Mouse (Mus musculus) adrenal gland, adult 18-20 months (tissue): ENCODE data around the gene Maml3. TPM values are rescaled to one million over a fixed set of nuclear protein-coding genes. Genes with fewer than 3 reads are reported as not detected.

Experiments
- DNase-seq, 2 experiments: peaks; one replicate each; pipeline ENCODE4 v3.0.0; 2021 to 2022; ENCODE audit warnings: low spot score in 2 of 2
- total RNA-seq, 2 experiments: library from RNA; stranded (reverse); gene quantifications; 1 replicate in 1 of 2; 2 replicates in 1 of 2; pipeline ENCODE4 v1.2.3; 2021

The Maml3 gene
- total RNA-seq, 2 experiments from 2014 or later = 6.4 to 8.2 TPM

GRCm38 (mm10) chr3:51719982-51720381, 384.9 kb downstream of the Maml3 start:
- no peak for DNase-seq

DNA sequence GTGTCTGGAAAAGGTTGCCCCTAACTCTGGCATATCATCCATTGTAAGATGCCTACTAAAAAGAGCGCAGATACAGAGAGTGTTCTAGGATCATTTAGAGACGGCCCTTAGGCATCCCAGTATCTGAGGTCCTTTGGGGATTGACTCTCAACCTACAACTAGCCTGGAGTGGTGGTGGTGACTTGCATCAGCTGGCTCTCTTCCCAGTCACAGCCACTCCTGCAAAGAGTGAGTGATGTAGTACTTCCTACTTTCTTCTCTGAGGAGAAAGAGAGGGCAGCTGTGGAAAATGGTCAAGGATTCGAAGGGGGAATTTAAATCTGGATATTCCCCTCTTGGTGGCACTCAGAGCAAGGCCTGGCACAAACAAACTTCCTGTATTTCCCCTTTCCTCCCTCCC, 385.5 kb downstream of the Maml3 start:
- no peak for DNase-seq

DNA sequence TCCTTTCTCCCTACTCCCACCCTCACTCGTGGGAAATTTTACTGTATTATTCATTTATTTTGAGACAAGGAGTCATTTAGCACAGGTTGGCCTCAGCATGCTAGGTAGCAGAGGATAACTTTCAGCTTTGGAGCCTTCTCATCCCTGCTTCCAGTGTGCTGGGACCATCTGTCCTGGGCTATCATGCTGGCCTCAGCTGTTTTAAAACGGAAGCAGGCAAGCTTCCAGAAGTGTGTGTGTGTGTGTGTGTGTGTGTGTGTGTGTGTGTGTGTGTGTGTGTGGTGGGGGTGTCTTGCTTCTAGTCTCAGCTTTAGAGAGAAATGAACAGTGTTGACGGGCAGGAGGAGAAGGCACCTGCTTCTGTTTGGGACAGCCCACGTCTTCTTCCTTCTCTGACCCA, 387.0 kb downstream of the Maml3 start:
- DNase-seq = no peak

GRCm38 (mm10) chr3:51717455-51717854, 387.4 kb downstream of the Maml3 start:
- DNase-seq = no peak

DNA sequence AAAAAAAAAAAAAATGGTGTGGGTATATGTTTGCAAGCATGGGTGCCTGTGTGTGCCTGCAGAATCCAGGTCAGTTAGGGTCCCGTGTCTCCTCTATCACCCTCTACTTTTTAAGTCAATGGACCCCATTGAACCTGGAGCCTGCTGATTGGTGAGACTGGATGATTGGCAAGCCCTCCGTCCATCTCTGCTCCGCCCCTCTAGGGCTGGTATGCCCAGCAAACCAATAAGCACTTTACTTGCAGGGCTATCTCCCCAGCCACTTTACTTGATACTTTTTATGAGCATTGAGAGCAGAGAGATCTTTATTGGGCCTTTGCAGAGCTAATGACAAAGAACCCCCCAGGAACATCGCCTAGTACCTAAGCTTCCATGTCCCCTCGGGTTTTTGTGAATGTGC, 390.4 kb downstream of the Maml3 start:
- no peak for DNase-seq

DNA sequence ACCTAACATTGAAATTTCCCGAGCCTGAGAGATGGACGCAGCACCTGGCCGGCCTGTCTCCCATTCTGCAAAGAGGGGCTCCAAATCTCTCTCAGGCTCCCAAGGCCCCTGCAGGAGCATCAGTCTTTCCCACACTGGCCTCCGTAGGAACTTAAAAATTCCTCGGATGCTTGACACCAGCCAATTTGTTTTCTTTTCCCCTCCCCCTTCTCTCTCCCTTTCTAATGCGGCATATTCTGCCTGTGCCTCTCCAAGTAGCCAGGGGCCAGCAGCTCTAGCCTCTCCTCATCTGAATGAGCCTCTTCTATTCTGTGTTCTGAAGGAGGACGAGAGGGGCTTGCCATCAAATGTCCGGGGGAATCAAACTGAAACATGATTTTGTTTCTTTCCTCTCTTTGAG, 391.6 kb downstream of the Maml3 start:
- no peak for DNase-seq

DNA sequence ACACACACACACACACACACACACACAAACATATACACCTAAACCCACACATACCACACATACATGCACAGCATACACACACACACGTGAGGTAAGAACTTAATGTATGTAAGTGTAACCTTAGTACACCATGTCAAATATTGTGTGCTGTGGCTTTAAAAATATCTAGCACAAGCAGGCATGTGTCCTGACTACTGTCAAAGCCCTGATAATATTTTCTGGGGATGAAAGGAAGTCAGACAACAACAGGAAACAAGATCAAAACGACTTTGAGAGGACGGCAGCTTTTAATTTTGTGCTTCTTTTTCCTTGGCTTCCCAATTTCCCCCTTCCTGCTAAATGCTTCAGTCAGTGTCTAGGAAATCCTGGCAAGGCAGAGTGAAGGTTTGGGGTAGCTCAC, 392.5 kb downstream of the Maml3 start:
- no peak for DNase-seq

DNA sequence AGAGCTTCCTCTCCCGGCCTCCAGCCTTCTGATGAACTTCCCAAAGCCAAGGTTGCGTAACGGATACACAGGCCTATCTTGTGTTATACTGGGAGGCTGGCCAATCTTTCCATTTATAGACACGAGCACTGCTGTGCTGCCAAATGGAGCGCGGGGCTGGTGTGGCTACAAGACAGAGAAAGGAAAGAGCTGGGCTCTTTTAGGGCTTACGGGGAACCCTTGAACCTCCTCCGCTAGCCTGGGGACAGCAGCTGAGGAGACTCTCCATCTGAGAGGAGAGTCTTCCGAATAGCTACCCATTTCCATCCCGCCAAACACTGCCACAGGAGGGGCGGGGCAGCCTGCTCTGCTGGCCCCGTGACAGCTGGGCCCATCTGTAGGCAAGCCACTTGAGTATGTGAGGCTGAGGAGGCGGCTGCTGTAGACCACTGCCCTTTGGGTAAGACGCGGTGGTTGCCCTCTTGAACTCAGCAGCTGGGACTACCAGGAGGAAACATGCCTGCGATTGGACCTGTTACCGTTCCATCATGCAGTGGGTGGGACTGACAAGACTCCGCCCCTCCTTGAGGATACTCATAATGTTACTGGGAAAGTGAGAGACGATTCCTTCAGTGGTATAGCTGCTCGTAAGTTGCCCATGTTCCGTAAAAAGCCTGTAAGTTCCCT, 396.0 kb downstream of the Maml3 start:
- DNase-seq = peak; percentile 61 to 79

- DNase-seq = no peak
Observed at GRCm38 (mm10) chr3:51708375-51708745, 396.5 kb downstream of the Maml3 start.

- no peak for DNase-seq
Observed at GRCm38 (mm10) chr3:51705220-51705619, 399.7 kb downstream of the Maml3 start.

DNA sequence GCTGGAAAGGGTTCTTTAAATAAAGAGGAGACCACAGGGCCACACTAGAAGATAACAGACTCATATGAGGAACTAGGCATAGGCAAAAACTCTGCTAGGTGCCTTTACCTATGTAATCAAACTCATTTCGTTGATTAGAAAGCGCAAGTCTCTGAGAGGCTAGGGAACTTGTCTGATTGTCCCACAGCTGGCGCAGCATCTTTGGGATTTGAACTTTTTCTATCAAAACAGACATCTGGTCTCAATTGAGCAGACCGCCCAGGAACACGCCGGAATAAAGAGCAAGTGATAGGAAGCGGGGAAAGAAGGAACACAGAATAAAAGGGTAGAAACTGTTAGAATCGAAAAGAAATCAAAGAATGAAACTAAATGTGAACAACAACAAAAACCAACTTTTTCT, 401.4 kb downstream of the Maml3 start:
- DNase-seq = no peak

- no peak for DNase-seq
Observed at GRCm38 (mm10) chr3:51702701-51703286, 402.1 kb downstream of the Maml3 start.

DNA sequence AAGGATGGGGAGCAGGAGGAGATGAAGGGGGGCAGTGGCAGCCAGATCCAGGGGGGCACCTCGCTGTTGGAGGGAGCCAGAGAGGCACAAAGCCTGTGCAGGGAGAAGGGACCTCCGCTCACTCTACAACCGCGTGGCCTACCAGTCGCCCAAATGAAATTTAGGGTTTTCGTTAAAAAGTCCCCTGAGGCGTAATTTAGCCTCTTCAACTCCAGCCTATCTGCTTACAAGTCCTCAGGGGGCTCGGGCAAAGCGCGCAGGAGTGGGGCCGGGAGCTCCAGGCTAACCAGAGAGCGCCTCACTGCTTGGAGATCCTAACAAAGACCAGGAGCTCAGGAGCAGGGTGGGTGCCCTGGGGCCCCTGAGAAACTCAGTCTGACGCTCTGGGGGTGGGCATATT, 402.9 kb downstream of the Maml3 start:
- DNase-seq = no peak

GRCm38 (mm10) chr3:51701281-51701751, 403.6 kb downstream of the Maml3 start:
- DNase-seq = peak; percentile 62 to 65

DNA sequence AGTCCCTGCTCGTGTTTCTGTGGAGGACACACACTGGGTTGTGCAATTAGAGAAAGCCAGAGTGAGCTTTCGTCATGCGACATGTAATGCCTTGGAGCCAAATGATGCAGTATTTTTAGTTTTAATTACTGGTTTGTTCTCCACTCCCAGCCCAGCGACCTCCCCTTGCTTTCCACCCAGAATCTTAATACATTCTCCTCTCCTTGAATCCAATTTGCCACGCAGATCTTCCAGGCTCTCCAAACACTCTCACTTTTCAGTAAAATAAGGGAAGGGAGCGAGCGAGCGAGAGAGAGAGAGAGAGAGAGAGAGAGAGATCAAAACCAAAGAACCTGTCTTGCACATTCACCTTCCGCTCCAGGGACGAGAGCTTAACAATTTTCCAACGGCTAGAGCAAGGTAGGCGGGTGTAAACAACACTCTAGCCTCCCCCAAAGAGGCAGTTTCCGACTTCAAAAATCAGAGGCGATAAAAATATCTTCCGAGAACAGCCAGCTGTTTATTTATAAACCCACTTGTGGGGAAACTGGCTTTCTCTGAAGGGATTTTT, 404.1 kb downstream of the Maml3 start:
- no peak for DNase-seq

DNA sequence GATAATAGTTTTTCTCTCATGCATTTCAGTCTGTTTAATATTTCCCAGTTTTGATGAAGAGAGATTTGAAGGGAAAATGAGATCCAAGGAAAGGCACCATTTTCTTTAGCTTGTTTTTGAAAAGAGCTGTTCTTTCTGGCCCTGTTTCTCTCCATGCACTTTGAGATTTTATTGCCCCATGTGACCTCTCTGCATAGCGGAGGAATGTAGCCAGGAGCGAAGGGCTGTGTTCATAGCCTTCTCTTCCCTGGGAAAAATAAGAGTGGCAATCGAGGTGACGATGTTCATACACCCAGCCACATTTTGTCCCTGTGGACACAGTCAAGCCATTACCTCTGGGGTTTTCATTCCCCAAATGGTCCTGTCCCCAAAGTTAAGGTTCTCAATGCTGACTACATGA, 404.8 kb downstream of the Maml3 start:
- DNase-seq = no peak

- no peak for DNase-seq
Observed at GRCm38 (mm10) chr3:51697931-51698330, 406.9 kb downstream of the Maml3 start.

DNA sequence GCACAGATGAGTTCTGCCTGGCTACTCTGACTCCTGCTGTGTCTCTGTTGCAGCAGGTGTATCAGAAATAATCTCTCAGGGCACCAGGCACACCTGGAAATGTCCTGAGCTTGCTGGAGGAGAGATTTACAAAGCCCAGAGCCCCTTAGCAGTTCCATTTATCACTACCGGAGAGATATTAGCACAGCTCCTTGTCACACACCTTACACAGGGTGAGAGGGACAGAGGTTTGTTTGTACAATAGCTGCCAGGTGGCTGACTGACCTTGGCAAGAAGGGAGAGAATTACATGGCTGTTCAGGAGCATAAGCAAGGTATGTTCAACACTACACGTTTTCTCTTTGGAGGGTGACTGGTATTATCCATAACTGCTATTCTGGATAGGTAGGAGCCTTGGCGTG, 409.2 kb downstream of the Maml3 start:
- no peak for DNase-seq

- DNase-seq = no peak
Observed at GRCm38 (mm10) chr3:51694576-51694975, 410.3 kb downstream of the Maml3 start.

DNA sequence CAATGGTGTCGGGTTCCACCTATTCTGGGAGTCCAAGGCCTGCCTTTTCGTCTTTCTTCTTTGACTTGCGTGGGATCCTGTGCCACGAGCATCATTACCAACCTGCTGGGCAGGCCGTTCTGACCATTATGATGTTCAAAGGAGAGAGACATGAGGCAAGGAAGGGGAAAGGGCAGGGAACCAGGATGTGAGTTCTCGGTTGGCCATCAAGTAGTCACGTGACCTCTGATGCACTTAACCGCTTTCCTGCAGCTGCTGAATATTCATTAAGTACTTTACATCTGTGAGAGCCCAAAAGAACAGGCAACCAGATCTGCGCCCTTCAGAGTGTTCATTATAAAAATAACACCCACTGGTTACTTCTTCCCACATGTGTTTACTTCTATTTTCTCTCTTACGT, 411.7 kb downstream of the Maml3 start:
- DNase-seq = no peak

DNA sequence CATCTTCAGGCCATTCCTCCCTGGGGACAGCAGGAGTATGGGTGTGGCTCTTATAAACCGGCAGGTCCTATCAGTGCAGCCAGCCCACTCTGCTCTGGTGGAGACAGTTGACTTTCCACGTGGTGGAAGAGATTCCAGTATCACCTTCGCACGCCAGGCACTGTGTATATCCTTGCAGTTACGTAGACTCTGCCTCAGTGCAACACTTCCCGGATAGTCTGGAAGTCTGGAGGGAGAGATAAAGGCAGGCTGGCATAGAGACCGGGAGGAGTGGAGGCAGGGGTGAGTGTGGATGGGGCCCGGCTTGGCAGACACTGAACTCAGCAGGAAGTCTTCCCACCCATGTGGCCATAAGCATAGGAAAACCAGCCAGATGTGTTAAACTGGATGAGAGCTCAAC, 416.2 kb downstream of the Maml3 start:
- no peak for DNase-seq

GRCm38 (mm10) chr3:51686791-51687190, 418.1 kb downstream of the Maml3 start:
- DNase-seq = no peak

- no peak for DNase-seq
Observed at GRCm38 (mm10) chr3:51686316-51686715, 418.6 kb downstream of the Maml3 start.
